Mouse (Mus musculus): ENCODE measurements around the gene Col24a1.

DNA sequence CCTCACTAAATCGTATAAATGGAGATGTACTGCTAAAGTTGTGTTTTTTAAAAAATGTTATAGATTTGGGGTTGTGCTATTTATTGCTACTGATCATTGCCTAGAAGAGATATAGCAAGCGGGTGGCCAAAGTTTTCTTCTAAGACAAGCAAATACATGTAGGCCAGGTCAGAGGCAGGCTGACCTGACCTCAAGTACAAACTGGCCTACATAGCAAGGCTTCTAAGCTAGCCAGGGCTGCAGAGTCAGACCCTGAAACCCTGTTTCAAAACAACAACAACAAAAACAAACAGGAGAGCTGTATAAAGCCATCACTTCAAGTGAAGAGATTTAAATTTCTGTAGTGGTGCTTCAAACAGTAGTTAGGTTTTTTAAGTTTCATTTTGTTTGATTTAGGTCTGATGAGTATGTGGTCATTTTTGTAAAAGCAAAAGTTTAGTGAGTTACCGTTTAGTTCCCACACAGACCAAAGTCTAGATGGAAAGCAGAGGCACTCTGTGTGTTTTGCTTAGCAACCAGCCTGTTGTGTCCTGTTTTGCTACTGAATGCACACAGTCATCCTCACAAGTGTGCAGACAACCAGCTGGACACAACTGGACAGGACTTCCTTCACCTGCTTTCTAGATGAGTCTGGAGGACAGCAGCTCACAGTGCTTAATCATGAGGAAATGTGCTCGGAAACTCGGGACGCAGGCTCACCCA, 299.7 kb downstream of the Col24a1 start:
- TF ChIP-seq CTCF (IDR thresholded peaks at IDR 0.05; ENCODE audit: low read depth): no peak
- no peak for TF ChIP-seq EP300 (IDR thresholded peaks at IDR 0.05; ENCODE audit: low read depth)
